15 mouse cellular contexts compared by ENCODE assay signal in genomic region chrX:52419850-52420249, GRCm38 (mm10).
"Had no signal": no experiment of that assay in that cellular context is flagged by ENCODE, and none has a peak within 500 bp of the region (broad histone marks: within the 10 kb centered on the region; RNA-seq: fewer than 3 reads in every experiment).

No protein-coding gene starts in this region.

- H3K4me3 ChIP-seq: limb, embryonic 13.5 days; liver, embryonic 12.5 days; liver, embryonic 15.5 days; lung, embryonic 15.5 days had no signal

- H3K27ac ChIP-seq: limb, embryonic 13.5 days; liver, embryonic 12.5 days; liver, embryonic 15.5 days; lung, embryonic 15.5 days; macrophage; stomach, postnatal 0 days had no signal

- DNase-seq: kidney, adult 9 months; kidney, postnatal 14 days; kidney, postnatal 4 days; left cerebral cortex, postnatal 4 days; liver; lung, adult 18-20 months; midbrain, embryonic 14.5 days; thymus, postnatal 25 days had no signal

- ATAC-seq: liver, embryonic 12.5 days had no signal

- H3K4me2 ChIP-seq: limb, embryonic 13.5 days; liver, embryonic 12.5 days; liver, embryonic 15.5 days; lung, embryonic 15.5 days; midbrain, embryonic 11.5 days had no signal

- H3K9me3 ChIP-seq: limb, embryonic 13.5 days; liver, embryonic 12.5 days; liver, embryonic 15.5 days; lung, embryonic 15.5 days had no signal

- H3K36me3 ChIP-seq: limb, embryonic 13.5 days; liver, embryonic 12.5 days; liver, embryonic 15.5 days; lung, embryonic 15.5 days had no signal

- H3K27me3 ChIP-seq: limb, embryonic 13.5 days; liver, embryonic 12.5 days; liver, embryonic 15.5 days; lung, embryonic 15.5 days had no signal

- H3K9ac ChIP-seq: limb, embryonic 13.5 days; liver, embryonic 12.5 days; liver, embryonic 15.5 days; lung, embryonic 15.5 days had no signal

- H3K4me1 ChIP-seq: liver, embryonic 12.5 days; liver, embryonic 15.5 days; lung, embryonic 15.5 days had no signal
